8 mouse cellular contexts compared by ENCODE assay signal in the genomic region with DNA sequence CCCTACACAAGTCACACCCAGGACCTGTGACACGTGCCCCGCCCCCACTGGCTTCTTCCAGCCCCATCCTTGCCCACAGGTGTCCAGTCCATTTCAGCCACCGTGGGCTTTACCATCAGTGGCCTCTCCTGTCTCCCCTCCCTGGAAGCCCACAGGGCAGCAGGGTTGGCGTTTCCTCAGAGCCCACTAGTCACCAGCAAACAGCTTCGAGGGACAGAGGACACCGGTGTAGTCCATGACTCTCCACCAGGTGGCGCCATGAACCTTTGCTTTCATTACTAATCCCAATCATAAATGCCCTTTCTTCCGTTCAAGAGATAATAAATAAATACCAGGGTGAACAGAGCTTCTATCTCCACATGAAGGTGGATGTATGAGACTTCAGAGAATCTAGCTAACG. TPM values are rescaled to one million over a fixed set of nuclear protein-coding genes. Genes with fewer than 3 reads are reported as not detected.
DNase-seq lines count a peak whose midpoint lies in the region; ATAC-seq lines count a peak whose summit lies in the region.

No protein-coding gene starts in this region.

- ATAC-seq in granulocyte monocyte progenitor cell, adult 5-6 weeks (replicated peaks; ENCODE audit: poor library complexity, severe bottlenecking), result no peak; the same call in 1 of the 2 replicates

- DNase-seq in CD4-positive helper T cell, adult 2 months (ENCODE audit: low read depth, low spot score), result peak; percentile 36
- peak; percentile 29 for DNase-seq in T-cell, adult 2 months (ENCODE audit: low spot score)
- peak; percentile 92 to 94 for DNase-seq in cerebellum, postnatal 10 days
- DNase-seq in gastrocnemius, adult 8-10 months (ENCODE audit: low spot score in 2 of 2), result peak; percentile 55 to 56
- peak; percentile 47 to 89 for DNase-seq in kidney, postnatal 36 days
- peak; percentile 61 for DNase-seq in lung, postnatal 25 days (ENCODE audit: low spot score)
- DNase-seq in right cerebral cortex, postnatal 25 days, result peak; percentile 68

RNA-seq across cellular contexts. Expression of a gene that starts 25.4 kb away (rescaled TPM):
- 100 to 1,000 TPM; 340 to 389 (median 350) TPM for total RNA-seq in gastrocnemius, adult 8-10 months (2022)
- total RNA-seq in granulocyte monocyte progenitor cell, adult 5-6 weeks (2014; fragmentation: Nextera tagmentation), result 0.06 and 0.92 TPM in 2 replicates
- 1.2 and 1.9 TPM in 2 replicates for total RNA-seq in granulocyte monocyte progenitor cell, adult 5-6 weeks (2017)

Comparison
In these comparisons a context has a peak if more than half of its experiments do, and no peak if none do; other contexts are left out.
1. DNase-seq: peak in every context shown above with its lines; median percentile 93 in cerebellum, postnatal 10 days; 68 in kidney, postnatal 36 days; 68 in right cerebral cortex, postnatal 25 days; 61 in lung, postnatal 25 days; 56 in gastrocnemius, adult 8-10 months; 36 in CD4-positive helper T cell, adult 2 months; 29 in T-cell, adult 2 months.
2. RNA of a gene that starts 25.4 kb away (total RNA-seq): 340 to 389 TPM in gastrocnemius, adult 8-10 months; 0.06 to 1.9 TPM in granulocyte monocyte progenitor cell, adult 5-6 weeks; every median in the first group is over 100 times any median in the second.